Mouse (Mus musculus): ENCODE results near the gene Themis3. TPM values are rescaled to one million over a fixed set of nuclear protein-coding genes. Genes with fewer than 3 reads are reported as not detected.
A peak's percentile ranks its signal among the peaks of the same experiment; 100 is the strongest.

Gene Themis3
- polyA plus RNA-seq, 1 experiment from 2014 or later: 0.10 TPM

- ATAC-seq (peak; percentile 55), DNase-seq (ENCODE audit: low spot score) (peak; percentile 20)
- no peaks in the 10 kb centered on the region for H3K9me3 ChIP-seq (ENCODE audit: low read length)
- H3K4me3 ChIP-seq (ENCODE audit: low read depth, low read length): no peak overlapping the region
- TF ChIP-seq CTCF (IDR thresholded peaks at IDR 0.05) (no peak), EP300 (IDR thresholded peaks at IDR 0.05) (no peak)
- H3K4me2 ChIP-seq (replicated peaks; ENCODE audit: low read depth, low read length): no peak overlapping the region
- H3K27me3 ChIP-seq (replicated peaks; ENCODE audit: insufficient read depth, low read length): no peaks in the 10 kb centered on the region
- H3K9ac ChIP-seq (replicated peaks; ENCODE audit: low read depth): no peak overlapping the region
- no peaks in the 10 kb centered on the region for H3K36me3 ChIP-seq (ENCODE audit: insufficient read depth, low read length)
- peak overlapping the region; percentile 38; the same call in 1 of the 2 replicates for H3K27ac ChIP-seq (ENCODE audit: low read length)
- WGBS: 46% methylated on average over 13 of the region's 13 CpGs
- H3K4me1 ChIP-seq (ENCODE audit: insufficient read depth, low read depth, low read length): no peaks in the 10 kb centered on the region
These were observed 8.3 kb downstream of the Themis3 start for GRCm38 (mm10) chr17:66586078-66586477.

DNA sequence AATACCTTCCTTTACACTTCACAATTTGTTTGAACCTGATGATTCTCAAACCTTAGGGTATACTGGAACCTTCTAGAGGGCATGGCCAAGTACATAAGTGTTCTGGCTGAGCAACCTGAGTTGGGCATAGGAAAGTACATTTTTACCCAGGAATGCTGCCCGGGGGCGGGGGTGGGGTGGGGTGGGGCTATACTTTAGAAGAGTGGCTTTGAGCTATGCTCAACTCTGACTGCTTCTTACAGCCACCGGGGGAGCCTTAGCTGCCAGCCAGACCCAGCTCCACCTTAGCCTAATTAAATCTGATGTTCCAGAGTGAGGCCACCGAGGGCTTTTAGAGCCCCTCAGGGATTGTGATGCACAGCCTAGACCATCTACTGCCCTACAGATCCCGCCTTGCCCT is 13.4 kb downstream of the Themis3 start:
- H3K9ac ChIP-seq (replicated peaks; ENCODE audit: low read depth): no peak overlapping the region
- DNase-seq (ENCODE audit: low spot score) (peak; percentile 28), ATAC-seq (peak; percentile 71)
- no peaks in the 10 kb centered on the region for H3K27me3 ChIP-seq (replicated peaks; ENCODE audit: insufficient read depth, low read length)
- no peak overlapping the region for H3K4me2 ChIP-seq (replicated peaks; ENCODE audit: low read depth, low read length)
- 68% methylated on average over 5 of the region's 5 CpGs for WGBS
- TF ChIP-seq EP300 (IDR thresholded peaks at IDR 0.05) (no peak), CTCF (IDR thresholded peaks at IDR 0.05) (no peak)
- H3K9me3 ChIP-seq (ENCODE audit: low read length): no peaks in the 10 kb centered on the region
- H3K27ac ChIP-seq (ENCODE audit: low read length): no peak overlapping the region
- H3K36me3 ChIP-seq (ENCODE audit: insufficient read depth, low read length): no peaks in the 10 kb centered on the region
- no peak overlapping the region for H3K4me3 ChIP-seq (ENCODE audit: low read depth, low read length)
- H3K4me1 ChIP-seq (ENCODE audit: insufficient read depth, low read depth, low read length): no peaks in the 10 kb centered on the region

DNA sequence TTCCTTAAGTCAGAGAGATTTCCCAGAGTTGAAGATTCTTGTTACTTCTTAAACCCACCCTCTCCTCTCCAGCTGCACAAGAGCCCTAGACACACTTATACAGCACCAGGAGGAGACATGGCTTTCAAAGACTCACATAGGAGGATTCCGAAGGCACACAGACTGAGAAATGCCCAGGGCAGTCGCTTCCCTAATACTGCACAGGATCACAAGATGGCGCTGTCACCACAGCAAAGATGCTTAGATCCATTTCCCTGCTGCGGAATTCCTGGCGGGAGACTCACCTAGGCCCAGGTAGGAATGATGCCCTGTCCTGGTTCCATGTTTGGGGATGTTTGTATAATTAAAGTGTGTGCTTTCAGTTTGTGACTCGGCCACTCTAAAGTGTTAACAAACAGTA is 16.4 kb downstream of the Themis3 start:
- ATAC-seq: peak; percentile 54
- WGBS: 13% methylated on average over 6 of the region's 6 CpGs
- Histone ChIP-seq H3K27ac (ENCODE audit: low read length) (no peak overlapping the region), H3K36me3 (ENCODE audit: insufficient read depth, low read length) (no peaks in the 10 kb centered on the region), H3K4me3 (ENCODE audit: low read depth, low read length) (no peak overlapping the region), H3K4me1 (ENCODE audit: insufficient read depth, low read depth, low read length) (no peaks in the 10 kb centered on the region), H3K4me2 (replicated peaks; ENCODE audit: low read depth, low read length) (no peak overlapping the region), H3K27me3 (replicated peaks; ENCODE audit: insufficient read depth, low read length) (no peaks in the 10 kb centered on the region), H3K9me3 (ENCODE audit: low read length) (no peaks in the 10 kb centered on the region), H3K9ac (replicated peaks; ENCODE audit: low read depth) (no peak overlapping the region)
- peak; percentile 68 for DNase-seq (ENCODE audit: low spot score)
- TF ChIP-seq EP300 (IDR thresholded peaks at IDR 0.05) (no peak), CTCF (IDR thresholded peaks at IDR 0.05) (peak; percentile 89)

DNA sequence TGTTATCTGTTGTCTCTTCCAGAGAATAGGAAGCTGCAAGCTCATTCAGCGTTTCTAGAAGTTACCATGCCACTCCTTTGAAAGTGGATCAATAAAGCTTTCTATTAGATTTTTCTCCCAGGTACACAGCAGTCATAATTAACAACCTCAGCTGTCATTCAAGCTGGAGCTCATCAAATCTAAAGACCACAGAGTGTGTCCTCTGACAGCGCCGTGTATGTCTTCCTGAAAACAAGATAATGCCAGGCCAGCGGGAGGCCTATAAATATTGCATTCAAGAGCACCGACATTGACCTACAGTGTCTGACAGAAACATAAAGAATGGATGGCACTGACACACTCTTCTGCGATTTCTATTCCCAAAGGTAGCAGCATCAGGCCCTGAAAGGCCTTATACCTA is 16.9 kb downstream of the Themis3 start:
- Histone ChIP-seq H3K27ac (ENCODE audit: low read length) (no peak overlapping the region), H3K9ac (replicated peaks; ENCODE audit: low read depth) (no peak overlapping the region), H3K9me3 (ENCODE audit: low read length) (no peaks in the 10 kb centered on the region), H3K4me3 (ENCODE audit: low read depth, low read length) (no peak overlapping the region), H3K36me3 (ENCODE audit: insufficient read depth, low read length) (no peaks in the 10 kb centered on the region), H3K4me2 (replicated peaks; ENCODE audit: low read depth, low read length) (no peak overlapping the region), H3K4me1 (ENCODE audit: insufficient read depth, low read depth, low read length) (no peaks in the 10 kb centered on the region), H3K27me3 (replicated peaks; ENCODE audit: insufficient read depth, low read length) (no peaks in the 10 kb centered on the region)
- whole genome bisulfite sequencing: 77% methylated on average over 6 of the region's 6 CpGs
- DNase-seq (ENCODE audit: low spot score) (no peak), ATAC-seq (no peak)
- TF ChIP-seq CTCF (IDR thresholded peaks at IDR 0.05) (no peak), EP300 (IDR thresholded peaks at IDR 0.05) (no peak)

DNA sequence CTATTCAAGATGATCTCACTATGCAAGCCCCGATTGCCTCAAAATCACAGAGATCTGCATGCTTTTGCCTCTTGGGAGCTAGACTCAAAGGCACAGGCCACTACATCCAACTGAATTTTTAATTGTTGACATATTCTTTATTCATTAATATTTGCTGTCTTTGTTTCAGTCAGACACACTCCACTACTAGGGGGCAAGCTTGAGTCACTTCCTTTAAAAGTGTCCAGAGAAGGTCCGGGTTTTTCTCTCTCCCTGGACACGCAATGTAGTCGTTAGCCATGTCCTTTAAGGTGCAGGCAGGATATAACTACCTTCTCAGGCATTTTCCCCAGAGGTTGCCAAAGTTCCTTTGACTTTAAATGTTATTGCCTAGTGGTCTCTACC is 21.8 kb downstream of the Themis3 start:
- Histone ChIP-seq H3K9ac (replicated peaks; ENCODE audit: low read depth) (no peak overlapping the region), H3K27ac (ENCODE audit: low read length) (no peak overlapping the region), H3K4me1 (ENCODE audit: insufficient read depth, low read depth, low read length) (no peaks in the 10 kb centered on the region), H3K4me2 (replicated peaks; ENCODE audit: low read depth, low read length) (no peak overlapping the region), H3K36me3 (ENCODE audit: insufficient read depth, low read length) (no peaks in the 10 kb centered on the region), H3K9me3 (ENCODE audit: low read length) (no peaks in the 10 kb centered on the region), H3K27me3 (replicated peaks; ENCODE audit: insufficient read depth, low read length) (no peaks in the 10 kb centered on the region), H3K4me3 (ENCODE audit: low read depth, low read length) (no peak overlapping the region)
- no peak for DNase-seq (ENCODE audit: low spot score)
- WGBS: 46% methylated on average over 4 of the region's 4 CpGs
- TF ChIP-seq CTCF (IDR thresholded peaks at IDR 0.05) (peak; percentile 34), EP300 (IDR thresholded peaks at IDR 0.05) (no peak)
- no peak for ATAC-seq

DNA sequence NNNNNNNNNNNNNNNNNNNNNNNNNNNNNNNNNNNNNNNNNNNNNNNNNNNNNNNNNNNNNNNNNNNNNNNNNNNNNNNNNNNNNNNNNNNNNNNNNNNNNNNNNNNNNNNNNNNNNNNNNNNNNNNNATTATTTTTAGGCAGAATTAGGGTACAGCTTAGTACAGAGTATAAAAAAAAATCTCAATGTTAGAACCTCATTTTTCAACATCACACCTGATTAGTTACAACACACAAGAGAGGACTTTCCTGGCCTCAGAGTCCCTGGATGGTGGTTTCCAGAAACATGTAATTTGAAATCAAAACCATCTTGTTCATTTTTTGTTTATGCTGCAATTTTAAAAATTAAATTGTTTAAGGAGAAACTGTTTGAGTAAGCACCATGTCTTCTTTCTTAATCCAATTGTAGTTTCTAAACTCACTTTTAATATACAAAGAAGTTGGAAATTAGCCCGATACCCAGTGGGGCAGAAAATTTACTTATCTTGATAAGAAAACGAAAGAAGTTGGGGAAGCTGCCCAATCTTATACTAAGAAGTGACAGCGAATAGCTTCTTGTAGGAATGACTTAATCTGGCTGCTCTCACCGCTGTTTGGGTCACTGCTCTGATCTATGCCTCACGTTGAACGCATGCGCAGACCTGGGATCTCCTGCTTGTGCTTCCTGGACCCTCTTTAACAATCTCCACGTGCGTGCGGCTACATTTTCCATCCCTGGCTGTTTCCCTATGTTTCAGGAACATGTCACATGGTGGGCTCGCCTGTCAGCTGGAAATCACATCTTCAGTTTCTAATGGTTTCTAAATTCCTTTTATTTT is 22.4 kb downstream of the Themis3 start:
- peak; percentile 63 for DNase-seq (ENCODE audit: low spot score)
- Histone ChIP-seq H3K27me3 (replicated peaks; ENCODE audit: insufficient read depth, low read length) (no peaks in the 10 kb centered on the region), H3K9me3 (ENCODE audit: low read length) (no peaks in the 10 kb centered on the region), H3K36me3 (ENCODE audit: insufficient read depth, low read length) (no peaks in the 10 kb centered on the region), H3K9ac (replicated peaks; ENCODE audit: low read depth) (no peak overlapping the region), H3K4me1 (ENCODE audit: insufficient read depth, low read depth, low read length) (no peaks in the 10 kb centered on the region), H3K27ac (ENCODE audit: low read length) (no peak overlapping the region), H3K4me3 (ENCODE audit: low read depth, low read length) (no peak overlapping the region), H3K4me2 (replicated peaks; ENCODE audit: low read depth, low read length) (no peak overlapping the region)
- TF ChIP-seq CTCF (IDR thresholded peaks at IDR 0.05) (no peak), EP300 (IDR thresholded peaks at IDR 0.05) (no peak)
- WGBS: 50% methylated on average over 11 of the region's 11 CpGs
- ATAC-seq: peak; percentile 54
